Mouse (Mus musculus): ENCODE results near the gene Inpp5d.
A peak's percentile ranks its signal among the peaks of the same experiment; 100 is the strongest.

Gene Inpp5d

GRCm38 (mm10) chr1:87704230-87704629 is 84.1 kb downstream of the Inpp5d start:
- ATAC-seq (ENCODE audit: low TSS enrichment): peak; percentile 60

- no peak for ATAC-seq (ENCODE audit: low TSS enrichment)
Measured at GRCm38 (mm10) chr1:87706361-87706760, 86.2 kb downstream of the Inpp5d start.

GRCm38 (mm10) chr1:87709020-87709419 is 88.9 kb downstream of the Inpp5d start:
- ATAC-seq (ENCODE audit: low TSS enrichment): peak; percentile 87

GRCm38 (mm10) chr1:87709661-87710270 is 89.7 kb downstream of the Inpp5d start:
- ATAC-seq (ENCODE audit: low TSS enrichment): no peak; the same call in 1 of the 2 replicates

- no peak for ATAC-seq (ENCODE audit: low TSS enrichment)
Measured at GRCm38 (mm10) chr1:87711938-87712613, 92.0 kb downstream of the Inpp5d start.

- no peak for ATAC-seq (ENCODE audit: low TSS enrichment)
Measured at GRCm38 (mm10) chr1:87712614-87712971, 92.5 kb downstream of the Inpp5d start.

GRCm38 (mm10) chr1:87721382-87721781 is 101.3 kb downstream of the Inpp5d start:
- peak; percentile 93 for ATAC-seq (ENCODE audit: low TSS enrichment)

- no peak for ATAC-seq (ENCODE audit: low TSS enrichment)
Measured at GRCm38 (mm10) chr1:87722081-87722480, 102.0 kb downstream of the Inpp5d start.

GRCm38 (mm10) chr1:87723351-87723750 is 103.2 kb downstream of the Inpp5d start:
- no peak for ATAC-seq (ENCODE audit: low TSS enrichment)

- no peak for ATAC-seq (ENCODE audit: low TSS enrichment)
Measured at GRCm38 (mm10) chr1:87729070-87729469, 109.0 kb downstream of the Inpp5d start.

GRCm38 (mm10) chr1:87729850-87730249 is 109.7 kb downstream of the Inpp5d start:
- no peak for ATAC-seq (ENCODE audit: low TSS enrichment)

GRCm38 (mm10) chr1:87730271-87730670 is 110.2 kb downstream of the Inpp5d start:
- no peak for ATAC-seq (ENCODE audit: low TSS enrichment)

- ATAC-seq (ENCODE audit: low TSS enrichment): peak; percentile 81
Measured at GRCm38 (mm10) chr1:87733212-87733611, 113.1 kb downstream of the Inpp5d start.

- no peak; the same call in 1 of the 2 replicates for ATAC-seq (ENCODE audit: low TSS enrichment)
Measured at GRCm38 (mm10) chr1:87734153-87734552, 114.0 kb downstream of the Inpp5d start.

- peak; percentile 89 for ATAC-seq (ENCODE audit: low TSS enrichment)
Measured at GRCm38 (mm10) chr1:87740584-87741290, 120.6 kb downstream of the Inpp5d start.

GRCm38 (mm10) chr1:87749360-87749973 is 129.4 kb downstream of the Inpp5d start:
- no peak for ATAC-seq (ENCODE audit: low TSS enrichment)

- peak; percentile 100 for ATAC-seq (ENCODE audit: low TSS enrichment)
Measured at GRCm38 (mm10) chr1:87755641-87756470, 135.7 kb downstream of the Inpp5d start, which contains the start of gene Atg16l1. Atg16l1 (plus strand) TSS chr1:87755870.

GRCm38 (mm10) chr1:87763821-87764220 is 143.7 kb downstream of the Inpp5d start:
- ATAC-seq (ENCODE audit: low TSS enrichment): no peak

- ATAC-seq (ENCODE audit: low TSS enrichment): no peak
Measured at GRCm38 (mm10) chr1:87765741-87766140, 145.6 kb downstream of the Inpp5d start.

- ATAC-seq (ENCODE audit: low TSS enrichment): no peak
Measured at GRCm38 (mm10) chr1:87766233-87766632, 146.1 kb downstream of the Inpp5d start.

- no peak for ATAC-seq (ENCODE audit: low TSS enrichment)
Measured at GRCm38 (mm10) chr1:87769263-87769662, 149.2 kb downstream of the Inpp5d start.
